Mouse (Mus musculus) left cerebral cortex, postnatal 36 days (tissue): ENCODE data around the gene Sema6b. TPM values are rescaled to one million over a fixed set of nuclear protein-coding genes. Genes with fewer than 3 reads are reported as not detected.
A peak's percentile ranks its signal among the peaks of the same experiment; 100 is the strongest.

Source experiments
- DNase-seq, 2 experiments: peaks; one replicate each; pipeline ENCODE4 v3.0.0; 2021 to 2022; ENCODE audit warnings: low spot score in 2 of 2, mixed read lengths in 1 of 2
- intact Hi-C: fragments of 180-260 bp; cut with DNase I; formaldehyde crosslinking; loops from one replicate; pipeline ENCODE4 v1.15.1; 2025
- total RNA-seq, 2 experiments: library from RNA; stranded (reverse); gene quantifications; 2 replicates each; pipeline ENCODE4 v1.2.3; 2021

The Sema6b gene
- total RNA-seq, 2 experiments from 2014 or later = 131 to 144 TPM

DNA sequence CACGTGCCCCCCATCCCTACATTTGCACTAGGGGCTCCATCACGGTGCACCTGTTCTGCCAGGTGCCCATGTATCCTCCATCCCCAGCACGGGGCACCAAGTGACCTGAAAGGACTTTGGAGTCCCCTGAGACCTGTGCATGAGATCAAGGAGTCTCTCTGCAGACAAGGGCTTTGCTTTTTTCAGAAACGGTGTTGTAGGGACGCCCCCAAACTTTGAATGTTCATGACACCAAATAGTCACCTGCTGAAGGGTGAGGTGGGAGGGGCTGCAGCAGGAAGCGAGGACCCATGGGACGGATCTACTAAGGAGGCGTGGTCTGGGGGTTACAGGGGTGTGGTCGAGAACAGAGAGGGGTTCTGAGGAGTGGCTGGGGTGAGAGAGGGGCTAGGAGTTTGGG is 8.1 kb upstream of the Sema6b start:
- intact Hi-C loops = no loop called here
- DNase-seq = no peak

DNA sequence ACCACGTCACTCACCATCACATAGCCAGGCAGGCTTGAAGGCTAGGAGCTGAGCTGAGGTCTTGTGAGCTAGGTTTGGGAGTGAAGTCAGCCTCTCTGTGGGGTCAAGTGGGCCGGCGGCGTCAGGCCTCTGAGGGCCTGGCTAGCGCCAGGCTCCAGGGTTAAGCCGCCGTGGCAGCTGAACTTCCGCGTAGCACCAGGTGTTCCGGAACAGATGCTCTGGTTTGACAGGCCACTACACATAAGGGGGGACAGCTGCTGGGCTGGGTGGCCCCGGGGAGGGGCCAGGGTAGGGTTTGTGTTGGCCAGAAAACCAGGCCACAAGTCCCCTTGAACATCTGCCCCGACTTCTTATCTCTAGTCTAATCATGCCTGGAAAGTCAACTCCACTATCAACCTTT is 7.3 kb upstream of the Sema6b start:
- intact Hi-C loops = no loop called here
- DNase-seq = no peak

DNA sequence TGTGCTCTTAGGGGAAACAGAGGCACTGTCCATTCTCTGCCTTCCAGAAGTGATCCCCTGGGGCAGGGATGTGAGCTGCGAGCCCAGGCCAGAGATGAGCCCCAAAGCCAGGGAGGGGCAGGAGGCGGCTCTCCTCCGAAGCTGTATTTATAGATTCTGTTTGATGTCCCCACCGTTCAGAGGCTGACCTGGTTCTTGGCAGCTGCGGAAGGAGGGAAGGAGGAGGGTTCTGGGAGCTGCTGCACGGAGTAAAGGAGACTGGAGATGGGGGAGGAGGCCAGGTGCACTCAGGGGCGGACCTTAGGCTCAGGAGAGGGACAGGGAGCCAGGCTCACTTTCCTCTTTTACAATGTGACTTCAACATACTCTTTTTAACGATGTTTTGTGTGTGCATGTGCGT is 6.0 kb upstream of the Sema6b start:
- no peak for DNase-seq
- intact Hi-C loops = no loop called here

DNA sequence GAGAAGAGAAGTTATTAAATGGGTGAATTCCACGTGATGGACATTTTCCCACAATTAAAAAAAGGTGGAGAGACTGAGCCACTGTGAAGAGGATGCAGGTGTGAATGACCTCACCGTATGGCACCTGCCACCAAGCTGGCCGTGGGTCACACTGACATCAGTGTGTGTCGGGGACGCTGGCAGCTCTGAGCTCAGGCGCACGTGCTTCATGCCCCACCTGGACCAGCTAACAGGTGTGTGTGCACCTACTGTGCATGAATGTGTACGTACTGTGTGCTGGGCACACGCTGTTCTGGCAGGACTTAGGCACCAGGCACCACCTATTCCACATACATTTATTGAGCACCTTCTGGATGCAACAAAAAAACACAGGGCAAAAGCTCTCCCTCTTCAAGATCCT is 4.4 kb upstream of the Sema6b start:
- intact Hi-C loops = no loop called here
- no peak for DNase-seq

DNA sequence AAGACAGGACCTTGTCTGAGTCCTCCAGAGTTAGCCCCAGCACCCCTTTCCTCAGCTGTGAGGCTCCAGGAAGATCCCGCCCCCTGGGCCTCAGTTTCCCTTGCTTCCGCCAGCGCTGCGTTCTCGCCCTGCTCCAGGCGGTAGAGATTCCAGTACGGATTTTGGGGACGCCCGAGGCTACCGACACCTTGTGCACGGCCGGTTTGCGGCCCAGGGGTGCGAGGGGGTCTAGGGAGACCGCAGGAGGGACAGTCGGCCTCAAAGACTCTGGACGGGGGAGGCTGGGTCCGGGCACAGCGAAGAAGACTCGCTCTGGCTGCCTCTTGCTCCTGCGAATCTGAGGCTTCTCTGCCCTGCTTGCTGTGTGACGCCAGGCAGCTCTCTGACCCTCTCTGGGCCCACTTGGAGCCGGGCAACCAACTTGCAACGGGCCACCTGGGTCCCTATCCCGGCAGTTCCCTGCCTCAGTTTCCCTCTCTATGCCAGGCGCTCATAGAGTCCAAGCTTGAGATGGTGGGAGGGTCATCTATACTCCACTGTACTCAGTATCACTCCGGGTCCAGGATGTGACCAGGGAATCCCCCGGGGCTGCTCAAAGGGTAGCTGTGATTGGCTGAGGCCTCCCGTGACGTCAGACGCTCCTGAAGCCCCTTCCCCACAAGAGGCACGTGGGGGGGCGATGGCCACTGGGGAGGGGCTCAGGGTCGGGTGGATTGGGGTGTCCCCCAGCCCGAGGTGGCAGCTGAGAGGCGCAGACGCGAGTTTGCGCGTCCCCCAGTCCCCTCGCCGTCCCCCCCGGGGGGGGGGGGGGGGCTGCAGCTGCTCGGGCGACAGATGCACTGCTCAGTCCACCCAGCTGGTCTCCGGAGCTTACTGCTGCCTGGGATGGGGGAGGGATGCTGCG is 1.8 kb upstream of the Sema6b start:
- DNase-seq = peak; percentile 69 to 74
- intact Hi-C loops = no loop called here

DNA sequence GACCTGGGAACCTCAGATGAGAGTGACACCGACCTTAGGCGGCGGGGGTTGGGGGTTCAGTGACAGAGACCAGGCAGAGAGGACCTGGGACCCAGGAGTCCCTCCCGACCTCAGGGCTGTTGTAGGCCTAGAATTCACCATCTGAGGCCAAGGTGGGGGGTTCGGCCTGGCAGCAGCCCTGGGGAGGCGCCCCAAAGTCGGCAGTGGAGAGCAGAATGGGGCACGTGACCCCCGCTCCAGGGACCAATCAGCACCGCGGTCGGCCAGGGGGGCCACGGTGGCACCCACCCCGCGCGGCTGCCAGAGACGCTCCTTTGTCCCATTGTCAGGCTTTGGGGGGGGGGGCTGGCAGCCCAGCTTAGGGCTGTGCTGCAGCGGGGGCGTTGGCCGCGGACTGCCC is 788 bp downstream of the Sema6b start:
- intact Hi-C loops = no loop called here
- DNase-seq = peak in 1 of 2 experiments; percentile 52

DNA sequence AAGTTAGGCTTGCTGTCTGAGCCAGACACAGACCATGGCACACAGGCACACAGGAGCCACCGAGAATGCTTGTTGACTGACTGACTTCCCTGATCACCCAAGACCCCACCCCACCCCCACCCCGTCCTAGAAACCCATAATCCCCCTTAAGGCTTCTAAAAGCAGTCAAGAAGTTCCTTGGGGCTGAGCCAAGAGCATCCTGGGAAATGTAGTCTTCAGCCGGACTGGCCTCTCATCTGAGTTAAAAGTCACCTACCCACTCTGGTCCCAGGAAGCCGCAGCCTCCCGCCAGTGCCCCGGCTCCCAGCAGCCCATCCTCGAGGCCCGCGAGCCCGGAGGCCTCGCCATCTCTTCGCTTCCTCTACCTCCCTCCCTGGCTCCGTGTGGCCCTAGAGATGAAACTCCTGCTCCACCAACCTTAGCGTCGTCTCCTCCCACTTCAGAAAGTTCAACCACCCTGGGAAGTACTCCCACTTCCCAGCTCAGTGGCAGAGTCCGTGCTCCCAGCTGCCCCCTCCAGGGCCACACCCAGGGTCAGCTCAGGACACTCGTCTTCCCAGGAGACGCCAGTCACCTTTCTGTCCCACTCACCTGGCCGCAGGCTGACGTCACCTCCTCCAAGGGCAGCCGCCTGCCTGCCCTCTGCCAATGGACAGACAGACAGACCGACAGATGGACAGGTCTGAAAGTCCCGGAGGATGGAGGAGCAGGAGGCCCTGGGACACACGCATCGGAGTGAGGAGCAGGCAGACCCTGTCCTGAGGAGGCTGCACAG is 2.1 kb downstream of the Sema6b start:
- DNase-seq = no peak
- intact Hi-C loops = no loop called here

DNA sequence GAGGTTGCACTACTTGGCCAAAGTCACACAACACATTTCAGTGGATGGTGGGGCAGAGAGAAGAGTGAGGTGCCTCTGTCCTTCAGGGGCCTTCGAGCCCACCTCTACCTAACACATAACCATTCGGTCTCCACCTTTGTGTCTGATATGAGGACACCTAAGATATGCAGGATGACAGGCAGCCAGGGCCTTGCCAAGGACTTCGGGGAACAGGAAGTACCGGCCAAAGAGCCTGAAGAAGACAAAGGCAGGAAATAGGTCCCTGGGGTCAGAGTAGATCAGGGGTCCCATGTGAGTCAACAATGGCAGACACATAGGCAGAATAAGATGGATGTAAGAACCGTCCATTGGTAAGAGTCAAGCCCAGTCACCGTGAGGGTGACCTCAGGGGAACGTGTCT is 3.6 kb downstream of the Sema6b start:
- intact Hi-C loops = no loop called here
- DNase-seq = no peak

DNA sequence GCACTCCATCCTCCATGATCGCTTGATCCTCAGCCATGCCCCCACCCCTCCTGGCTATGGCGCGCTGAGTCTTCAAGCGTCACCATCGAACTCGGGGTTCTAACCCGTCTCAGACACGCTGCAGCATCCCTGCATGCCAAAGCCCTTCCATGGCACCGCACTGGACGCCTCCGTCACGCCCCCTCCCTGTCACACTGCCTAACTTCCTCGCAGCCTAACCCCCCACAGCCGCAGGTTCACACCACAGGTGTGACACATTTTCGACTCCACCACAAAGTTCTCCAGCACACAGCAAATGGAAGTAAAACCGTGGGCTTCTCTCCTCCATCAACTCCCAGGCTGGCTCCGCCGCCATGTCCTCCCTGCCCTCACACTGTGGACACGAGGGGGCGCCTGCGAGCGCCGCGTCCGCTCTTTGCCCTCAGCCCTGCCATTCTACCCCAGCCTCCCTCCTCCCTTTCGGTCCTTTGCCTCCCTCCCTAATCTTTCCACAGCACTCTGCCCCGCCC is 5.6 kb downstream of the Sema6b start:
- peak in 1 of 2 experiments; percentile 48 for DNase-seq
- intact Hi-C loops = loop anchor here (2.0 to 5.0 kb wide), 2 partner anchors 24 to 123 kb away; partner anchors contain the start of gene Fem1a

DNA sequence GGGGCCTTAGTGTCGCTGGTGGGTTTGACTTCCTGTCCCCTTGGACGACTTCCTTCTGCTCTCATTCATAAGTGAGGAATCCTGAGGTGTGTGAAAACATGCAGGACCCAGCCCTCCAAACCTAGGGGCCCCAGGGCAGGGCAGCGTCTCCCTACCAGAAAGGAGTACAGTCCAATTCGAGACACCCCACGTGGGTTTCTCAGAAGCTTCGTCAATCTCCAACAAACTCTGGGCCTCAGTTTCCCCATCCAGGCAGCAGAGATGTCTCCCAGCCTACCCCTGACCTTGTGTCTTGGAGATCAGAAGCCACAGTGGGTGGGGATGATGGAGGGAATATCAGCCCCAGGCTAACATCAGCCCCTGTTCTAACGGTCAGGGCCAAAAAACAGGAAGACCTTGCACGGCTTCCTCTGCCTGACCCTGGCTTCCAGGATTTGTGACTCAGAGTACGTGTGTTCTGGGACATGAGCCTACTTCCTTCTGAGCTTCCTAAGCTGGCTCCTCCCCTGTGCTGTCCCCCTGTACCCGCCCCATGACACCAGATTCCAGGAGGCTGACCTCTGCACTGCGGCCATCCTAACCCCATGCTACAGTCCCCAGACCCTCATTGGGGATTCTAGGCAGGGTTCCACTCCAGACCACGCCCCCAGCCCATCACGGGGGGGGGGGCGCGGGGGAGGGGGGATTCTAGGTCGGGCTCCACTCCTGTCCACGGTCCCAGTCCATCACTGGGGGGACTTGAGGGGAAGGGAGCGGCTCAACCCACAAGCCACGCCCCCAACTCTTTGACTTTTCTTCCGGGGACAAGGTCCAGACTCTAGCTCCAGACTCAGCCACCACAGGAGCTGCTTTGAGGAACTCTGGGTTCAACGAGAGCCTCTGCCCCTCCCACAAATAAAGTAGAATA is 6.4 kb downstream of the Sema6b start:
- intact Hi-C loops = loop anchor here (2.0 to 5.0 kb wide), 2 partner anchors 25 to 124 kb away; partner anchors contain the start of gene Fem1a
- DNase-seq = no peak

DNA sequence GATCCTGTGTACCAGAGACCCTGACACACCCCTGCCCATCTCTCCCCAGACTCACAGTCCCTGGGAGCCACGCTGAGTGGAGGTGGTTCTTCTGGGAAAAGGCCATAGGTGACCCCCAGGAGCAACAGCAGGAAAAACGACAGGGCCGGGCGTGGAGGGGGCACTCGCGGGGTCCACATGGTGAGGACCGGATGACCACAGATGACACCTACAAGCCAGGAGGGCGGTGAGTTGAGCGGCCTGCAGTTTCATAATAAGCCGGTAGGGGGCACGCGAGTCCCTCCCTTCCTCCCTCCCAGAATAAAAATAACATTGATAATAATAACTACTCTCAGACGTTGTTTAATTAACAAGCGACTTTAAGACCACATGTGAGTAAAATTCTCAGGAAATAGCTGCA is 7.5 kb downstream of the Sema6b start:
- intact Hi-C loops = loop anchor here (5.0 kb wide), 1 partner anchor 125 kb away; the partner anchor contains the start of gene Fem1a
- DNase-seq = no peak

DNA sequence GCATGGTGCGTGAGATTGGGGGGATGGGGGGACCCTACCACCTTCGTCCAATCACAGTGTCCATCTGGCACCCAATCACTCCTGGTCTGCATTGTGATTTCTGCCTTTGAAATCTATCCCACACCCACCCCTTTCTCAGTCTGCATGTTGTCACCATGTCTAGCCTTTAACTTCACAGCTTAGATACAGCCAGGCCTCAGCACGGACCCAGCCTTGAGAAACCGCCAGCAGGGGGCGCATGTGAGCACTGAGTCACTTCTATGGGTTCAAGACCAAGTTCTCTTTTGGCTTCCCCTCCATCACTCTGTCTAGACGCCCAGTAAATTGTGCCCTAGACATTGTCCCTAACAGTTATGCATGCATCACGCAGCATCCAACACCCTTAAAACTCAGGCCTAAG is 8.3 kb downstream of the Sema6b start:
- DNase-seq = peak in 1 of 2 experiments; percentile 46
- intact Hi-C loops = loop anchor here (5.0 kb wide), 1 partner anchor 125 kb away; the partner anchor contains the start of gene Fem1a

DNA sequence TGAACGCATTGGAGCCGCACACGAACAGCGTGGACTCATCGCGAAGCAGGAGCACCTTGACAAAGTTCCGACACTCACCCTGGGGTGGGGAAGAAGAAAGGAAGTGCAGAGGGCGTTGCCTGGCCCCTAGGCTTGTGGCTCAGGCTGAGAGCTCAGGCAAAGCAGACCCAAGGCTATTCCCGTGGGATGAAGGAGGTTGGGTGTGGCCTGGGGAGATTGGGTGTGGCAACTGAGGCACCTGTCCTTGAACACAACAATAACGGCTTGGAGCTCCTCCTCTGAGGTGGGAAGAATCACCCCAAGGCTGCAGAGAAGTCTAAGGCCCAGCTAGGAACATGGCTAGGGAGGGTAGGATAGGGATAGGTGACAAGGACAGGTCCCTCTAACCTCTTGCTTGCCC is 9.0 kb downstream of the Sema6b start:
- DNase-seq = no peak
- intact Hi-C loops = loop anchor here (5.0 kb wide), 1 partner anchor 126 kb away; the partner anchor contains the start of gene Fem1a

DNA sequence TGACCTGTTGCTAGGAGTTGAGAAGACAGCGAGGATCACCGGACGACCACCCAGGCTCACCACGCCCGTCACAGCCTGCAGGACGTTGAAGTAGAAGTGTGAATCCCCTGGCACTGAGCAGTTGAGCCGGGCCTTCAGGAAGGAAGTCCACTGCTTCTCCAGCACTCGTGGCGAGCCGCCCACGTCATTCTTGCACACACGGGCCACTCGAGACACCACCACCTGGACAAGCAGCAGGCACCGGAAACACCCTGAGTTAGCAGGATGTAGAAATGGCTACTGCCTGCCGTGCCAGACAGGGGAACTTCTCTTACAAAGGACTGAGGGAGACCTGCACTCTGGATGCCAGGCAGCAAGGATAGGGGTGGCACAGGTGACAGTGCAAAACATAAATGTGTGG is 11.9 kb downstream of the Sema6b start:
- intact Hi-C loops = no loop called here
- no peak for DNase-seq

DNA sequence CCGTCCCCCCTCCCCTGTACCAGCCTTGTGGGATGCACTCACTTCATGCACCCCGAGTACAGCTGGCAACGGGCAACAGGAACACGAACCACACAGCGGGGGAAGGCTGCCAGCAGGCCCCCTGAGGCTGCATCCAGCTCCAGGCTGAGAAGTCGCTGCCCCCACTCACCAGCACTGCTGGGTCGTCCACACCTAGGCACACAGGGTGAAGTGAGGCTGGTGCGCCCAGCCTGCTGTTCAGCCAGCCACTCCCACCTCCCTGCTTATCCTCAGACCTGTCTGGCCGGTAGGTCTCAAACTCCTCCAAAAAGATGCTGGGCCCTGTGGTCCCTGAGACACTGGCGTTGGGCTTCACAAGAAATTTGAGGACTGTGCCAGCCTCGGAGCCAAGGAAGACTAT is 14.0 kb downstream of the Sema6b start:
- intact Hi-C loops = no loop called here

DNA sequence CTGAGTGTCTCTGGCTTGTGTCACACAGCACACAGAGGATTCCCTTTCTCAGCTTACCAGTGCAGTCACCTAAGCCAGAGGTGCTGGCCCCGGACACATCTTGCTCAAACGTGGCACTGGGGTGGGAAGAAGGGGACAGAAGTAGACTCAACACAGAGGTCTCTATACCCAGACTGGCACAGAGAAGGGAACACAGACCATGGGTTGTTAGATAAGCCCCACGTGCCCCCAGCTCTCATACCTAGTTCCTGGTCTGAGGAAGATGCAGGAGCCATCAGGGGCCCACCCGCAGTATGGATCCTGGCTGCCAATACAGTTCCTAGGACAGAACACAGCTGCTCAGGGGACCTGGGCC is 14.9 kb downstream of the Sema6b start:
- intact Hi-C loops = no loop called here
- no peak for DNase-seq

More for the DNA sequence above, 14.0 kb downstream of the Sema6b start:
- no peak for DNase-seq

DNA sequence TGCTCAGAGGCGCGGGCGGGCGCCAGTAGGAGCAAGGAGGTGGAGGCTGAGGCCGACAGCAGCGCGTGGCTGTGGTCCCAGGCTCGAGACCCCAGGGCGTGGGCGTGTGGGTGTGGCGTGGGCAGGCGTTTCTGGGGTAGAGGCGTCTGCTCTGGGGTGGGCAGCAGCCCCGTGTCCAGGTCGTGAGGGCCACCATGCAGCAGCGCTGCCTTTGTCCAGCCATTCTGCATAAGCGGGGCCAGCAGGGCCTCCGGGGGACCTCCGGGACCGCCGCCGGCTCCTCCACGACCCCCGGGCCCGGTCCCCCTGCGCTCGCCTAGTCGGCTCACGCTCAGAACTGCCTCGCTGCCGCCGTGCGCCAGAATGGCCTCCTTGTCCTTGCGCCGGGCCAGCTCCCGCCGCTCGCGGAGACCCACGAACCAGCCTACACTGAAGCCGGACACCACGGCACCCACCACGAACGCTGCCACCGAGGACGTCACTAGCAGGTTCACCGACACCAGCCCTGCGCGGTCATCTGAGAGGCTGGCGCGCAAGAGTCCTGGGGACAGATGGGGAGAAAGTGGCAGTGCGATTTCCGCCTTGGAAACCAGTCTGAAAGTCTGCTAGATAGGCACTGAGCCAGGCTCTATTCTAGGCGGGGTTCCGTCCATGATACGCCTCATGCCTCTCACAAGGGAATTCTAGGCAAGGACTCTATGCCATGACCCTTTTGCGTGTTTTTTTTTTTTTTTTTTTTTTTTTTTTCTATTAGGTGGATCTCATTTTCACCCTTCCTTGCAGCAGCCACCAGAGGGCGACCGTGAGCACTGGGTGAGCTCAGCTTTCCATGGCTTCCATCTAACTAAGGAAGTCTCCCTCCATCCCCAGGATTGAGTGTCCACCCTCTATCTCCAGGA is 15.5 kb downstream of the Sema6b start:
- intact Hi-C loops = loop anchor here (5.0 kb wide), 1 partner anchor 33 kb away; no protein-coding TSS in a partner anchor

DNA sequence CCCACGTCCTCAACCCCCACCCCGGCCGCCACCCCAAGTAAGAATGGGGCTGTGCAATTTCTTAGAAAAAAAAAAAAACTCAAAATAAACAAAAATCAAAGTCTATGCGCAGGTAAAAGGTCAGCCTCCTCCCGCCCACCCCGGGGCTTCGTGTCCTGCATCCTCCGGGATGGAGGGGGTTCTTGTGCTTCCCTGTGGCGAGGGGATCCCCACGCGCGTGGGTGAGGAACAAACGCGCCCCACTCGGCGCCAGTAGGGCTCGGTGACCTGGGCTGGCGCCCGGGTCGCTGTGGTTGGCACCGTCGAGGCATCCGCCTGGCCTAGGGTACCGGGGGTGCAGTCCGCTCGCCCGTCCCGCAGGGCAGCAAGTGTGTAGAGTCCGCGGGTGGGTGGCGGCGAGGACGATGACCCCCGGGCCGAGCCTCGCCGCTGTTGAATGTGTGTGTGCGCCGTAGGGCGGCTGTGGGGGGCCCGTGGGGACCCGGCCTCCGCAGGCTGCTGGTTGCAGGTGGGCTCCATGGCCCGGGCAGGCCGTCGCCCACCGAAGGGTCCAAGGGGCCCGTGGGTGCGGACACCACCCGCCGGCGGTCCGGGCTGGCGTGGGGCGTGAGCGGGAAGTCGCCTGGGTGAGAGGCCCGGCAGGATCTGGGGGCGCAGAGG is 16.3 kb downstream of the Sema6b start:
- DNase-seq = no peak
- intact Hi-C loops = loop anchor here (5.0 kb wide), 1 partner anchor 33 kb away; no protein-coding TSS in a partner anchor

More for the DNA sequence above, 15.5 kb downstream of the Sema6b start:
- DNase-seq = peak; percentile 50 to 58
